Mouse (Mus musculus): ENCODE data around the gene Wnt7a.

DNA sequence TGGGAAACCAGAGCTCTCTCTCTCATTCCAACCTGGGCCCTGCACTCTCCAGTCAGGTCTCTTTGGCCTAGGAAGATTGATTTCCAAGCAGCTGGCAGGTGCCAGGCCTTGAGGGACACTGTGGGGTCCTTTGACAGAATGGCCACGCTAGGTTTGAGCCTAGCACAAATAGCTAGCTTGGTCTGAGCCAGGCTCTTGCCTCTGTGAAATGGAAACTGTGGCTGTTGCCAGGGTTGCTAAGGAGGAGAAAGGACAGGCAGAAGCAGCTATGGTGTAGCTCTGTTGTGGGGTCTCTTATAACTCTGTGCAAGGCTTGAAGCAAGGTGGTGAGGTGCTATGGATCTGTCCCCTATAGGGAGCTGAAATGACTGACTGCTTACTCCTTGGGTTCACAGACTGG is 75.7 kb downstream of the Wnt7a start:
- no peak for TF ChIP-seq POLR2A (IDR thresholded peaks at IDR 0.05; ENCODE audit: borderline replicate concordance, extremely low read depth, low read depth, low read length)
- no peak for TF ChIP-seq CTCF (IDR thresholded peaks at IDR 0.05; ENCODE audit: insufficient read depth, low read length)
